Mouse (Mus musculus): ENCODE results near the gene Slc7a7. TPM values are rescaled to one million over a fixed set of nuclear protein-coding genes. Genes with fewer than 3 reads are reported as not detected.

The Slc7a7 gene
- total RNA-seq (2021), result 1 to 10 TPM; 2.1 to 2.2 TPM

DNA sequence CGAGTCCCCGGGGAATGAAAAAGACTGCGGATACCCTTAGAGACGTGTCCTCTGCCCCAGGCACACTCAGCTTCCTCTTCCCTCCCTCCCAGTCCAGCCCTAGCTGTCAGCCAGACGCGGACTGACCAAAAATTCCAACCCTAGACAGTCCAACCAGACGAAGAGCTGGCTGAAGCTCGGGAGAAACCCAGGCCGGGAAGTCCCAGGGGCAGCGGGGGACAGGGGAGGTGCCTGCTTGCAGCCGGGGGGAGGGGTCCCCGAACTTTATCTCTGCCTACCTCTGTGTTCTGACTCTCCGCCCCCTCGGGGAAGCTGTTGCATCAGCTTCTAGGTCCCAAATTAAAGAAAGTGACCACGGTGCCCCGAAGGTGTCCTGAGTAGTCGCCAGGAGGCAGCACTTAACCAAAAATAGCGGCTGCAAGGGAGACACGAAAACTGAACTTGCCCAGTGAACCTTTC is at the start of gene Slc7a7:
Slc7a7 (minus strand) TSS at position 158 of the 459 bp plus-strand sequence.
- intact Hi-C loops (cut with DNase I), result loop anchor here (5.0 kb wide), 1 partner anchor 525 kb away; no protein-coding TSS in a partner anchor
- no peak for DNase-seq (ENCODE audit: extremely low spot score in 1 of 2, low spot score in 2 of 2)

DNA sequence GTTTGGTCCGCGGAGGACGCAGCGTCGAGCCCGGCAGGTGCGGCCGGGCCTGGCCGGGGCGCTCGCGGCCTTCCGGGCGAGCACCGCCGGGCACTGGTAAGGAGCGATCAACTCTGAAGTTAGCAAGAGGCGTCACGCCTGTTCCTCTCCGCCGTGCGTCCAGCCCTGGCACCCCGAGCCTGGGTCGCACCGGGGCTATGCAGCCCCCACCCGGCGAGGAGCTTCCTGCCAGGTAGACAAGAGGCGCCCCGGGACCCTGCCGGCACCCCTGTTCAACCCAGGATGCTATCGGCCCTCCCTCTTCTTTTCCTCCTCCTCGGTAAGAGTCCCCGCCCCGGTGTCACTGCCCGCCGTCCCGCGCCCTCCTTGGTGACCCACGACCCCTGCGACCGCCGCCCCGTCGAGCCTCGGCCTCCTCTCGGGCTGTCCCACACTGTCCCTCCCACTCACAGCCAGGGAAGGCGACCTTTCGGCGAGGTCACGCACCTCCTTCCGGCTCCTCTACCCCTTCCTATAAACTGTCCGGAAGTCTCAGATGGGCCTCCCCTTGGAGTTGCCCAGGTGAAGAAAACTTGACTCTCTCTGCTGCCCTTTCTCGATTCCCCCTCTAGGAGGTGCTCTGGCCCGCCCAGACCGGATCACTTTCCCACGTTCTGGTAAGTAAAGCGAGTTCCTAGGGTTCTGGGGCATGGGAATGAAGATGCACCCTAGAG is 46.9 kb upstream of the Slc7a7 start:
- DNase-seq (ENCODE audit: extremely low spot score in 1 of 2, low spot score in 2 of 2), result peak in 1 of 2 experiments; percentile 74
- intact Hi-C loops (cut with DNase I), result no loop called here

DNA sequence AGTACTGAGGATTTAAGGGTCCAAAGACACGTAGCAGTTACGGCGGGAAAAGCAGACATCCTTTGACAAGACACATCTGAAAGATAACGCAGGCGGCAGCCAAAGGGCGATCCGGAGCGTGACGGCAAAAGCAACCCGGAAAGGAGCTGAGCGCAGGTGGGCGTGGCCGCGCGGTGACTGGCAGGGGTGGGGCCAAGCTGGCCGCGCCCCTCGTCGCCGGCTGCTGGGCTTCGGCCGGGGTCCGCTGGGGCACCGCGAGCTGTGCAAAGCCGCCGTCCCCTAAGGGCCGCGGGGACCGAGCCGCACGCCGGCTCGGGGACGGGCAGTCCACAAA is 46.3 kb upstream of the Slc7a7 start, which contains the start of gene Lrp10:
Lrp10 (plus strand) TSS at position 179 of the 334 bp plus-strand sequence.
- DNase-seq (ENCODE audit: extremely low spot score in 1 of 2, low spot score in 2 of 2), result peak; percentile 79 to 92
- intact Hi-C loops (cut with DNase I), result no loop called here

DNA sequence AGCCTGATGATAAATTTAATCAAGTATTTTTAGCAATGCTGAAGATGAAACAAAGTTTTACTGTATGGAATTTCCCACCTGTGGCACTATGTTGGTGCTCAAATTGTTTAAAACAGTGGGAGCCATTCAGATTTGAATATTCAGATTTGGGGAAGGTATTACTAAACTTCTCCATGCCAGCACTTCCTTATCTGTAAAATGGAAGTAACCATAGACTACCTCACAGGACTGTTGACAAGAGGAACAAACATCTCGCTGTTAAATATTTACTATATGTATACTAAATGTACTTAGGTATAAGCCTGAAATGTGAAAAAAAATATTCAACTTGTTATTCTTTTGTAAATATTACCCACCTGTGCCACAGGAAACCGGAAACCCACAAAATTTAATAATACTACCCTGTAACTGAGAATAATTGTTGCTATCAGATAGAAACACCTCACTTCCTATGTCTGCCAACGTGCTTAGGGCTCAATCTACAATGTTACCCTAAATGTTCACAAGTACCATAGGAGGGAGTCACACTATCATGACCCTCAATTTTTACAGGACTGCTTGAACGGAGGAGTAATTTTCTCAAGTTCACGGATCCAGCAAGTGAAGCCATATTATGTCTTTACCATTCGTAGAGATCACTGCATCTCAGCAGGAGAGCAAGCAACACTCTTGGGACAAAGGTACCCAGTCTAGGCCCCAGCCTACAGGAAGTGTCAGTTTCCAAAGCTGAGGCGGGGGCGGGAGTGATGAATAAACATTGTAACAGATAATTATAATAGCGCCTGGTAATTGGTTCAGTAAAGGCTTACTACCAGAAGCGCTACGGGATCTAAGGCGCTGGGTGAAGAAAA is 45.8 kb upstream of the Slc7a7 start:
- no peak for DNase-seq (ENCODE audit: extremely low spot score in 1 of 2, low spot score in 2 of 2)
- intact Hi-C loops (cut with DNase I), result no loop called here

DNA sequence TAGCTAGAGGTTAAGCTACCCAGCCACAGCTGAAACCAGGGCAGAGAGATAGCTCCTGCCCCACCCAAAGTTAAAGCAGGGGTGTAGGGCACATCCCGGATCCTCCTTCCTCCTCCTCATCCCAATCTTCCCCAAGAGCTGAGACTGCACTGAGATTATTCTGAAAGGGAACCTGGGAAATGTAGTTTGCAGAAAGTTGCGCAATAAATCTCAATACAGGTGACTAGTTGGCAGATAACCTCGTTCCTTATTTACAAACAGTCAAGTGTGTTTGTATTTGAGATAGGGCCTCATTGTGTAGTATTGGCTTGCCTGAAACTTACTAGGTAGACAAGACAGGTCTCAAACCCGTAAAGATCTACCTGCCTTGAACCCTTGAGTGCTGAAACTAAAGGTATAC is 44.6 kb upstream of the Slc7a7 start:
- no peak for DNase-seq (ENCODE audit: extremely low spot score in 1 of 2, low spot score in 2 of 2)
- intact Hi-C loops (cut with DNase I), result no loop called here

DNA sequence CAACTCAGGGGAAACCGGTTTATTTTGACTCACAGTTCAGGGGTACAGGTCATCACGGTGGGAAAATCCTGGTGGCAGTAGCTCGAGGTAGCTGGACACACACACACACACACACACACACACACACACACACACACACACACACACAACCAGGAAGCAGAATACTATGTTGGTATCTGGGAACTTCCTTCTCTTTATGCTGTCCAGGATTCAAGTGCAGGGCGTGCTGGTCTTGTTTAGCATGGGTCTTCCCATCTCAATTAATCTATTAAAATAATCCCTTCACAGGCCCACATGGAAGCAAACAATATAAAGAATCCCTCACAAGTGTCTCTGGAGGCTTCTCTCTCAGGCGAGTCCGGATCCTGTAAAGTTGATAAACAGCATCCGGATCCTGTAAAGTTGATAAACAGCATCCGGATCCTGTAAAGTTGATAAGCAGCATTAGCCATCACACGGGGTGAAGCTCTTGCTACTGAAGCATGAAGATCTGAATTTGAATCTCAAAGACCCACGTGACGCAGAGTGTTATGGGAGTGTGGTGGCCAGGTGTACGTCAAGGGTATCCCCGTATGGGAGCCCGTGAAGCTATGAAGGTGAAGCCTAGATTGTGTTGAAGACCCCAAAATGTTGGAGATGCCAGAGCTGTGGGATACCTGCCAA is 40.5 kb upstream of the Slc7a7 start:
- no peak for DNase-seq (ENCODE audit: extremely low spot score in 1 of 2, low spot score in 2 of 2)
- intact Hi-C loops (cut with DNase I), result no loop called here

DNA sequence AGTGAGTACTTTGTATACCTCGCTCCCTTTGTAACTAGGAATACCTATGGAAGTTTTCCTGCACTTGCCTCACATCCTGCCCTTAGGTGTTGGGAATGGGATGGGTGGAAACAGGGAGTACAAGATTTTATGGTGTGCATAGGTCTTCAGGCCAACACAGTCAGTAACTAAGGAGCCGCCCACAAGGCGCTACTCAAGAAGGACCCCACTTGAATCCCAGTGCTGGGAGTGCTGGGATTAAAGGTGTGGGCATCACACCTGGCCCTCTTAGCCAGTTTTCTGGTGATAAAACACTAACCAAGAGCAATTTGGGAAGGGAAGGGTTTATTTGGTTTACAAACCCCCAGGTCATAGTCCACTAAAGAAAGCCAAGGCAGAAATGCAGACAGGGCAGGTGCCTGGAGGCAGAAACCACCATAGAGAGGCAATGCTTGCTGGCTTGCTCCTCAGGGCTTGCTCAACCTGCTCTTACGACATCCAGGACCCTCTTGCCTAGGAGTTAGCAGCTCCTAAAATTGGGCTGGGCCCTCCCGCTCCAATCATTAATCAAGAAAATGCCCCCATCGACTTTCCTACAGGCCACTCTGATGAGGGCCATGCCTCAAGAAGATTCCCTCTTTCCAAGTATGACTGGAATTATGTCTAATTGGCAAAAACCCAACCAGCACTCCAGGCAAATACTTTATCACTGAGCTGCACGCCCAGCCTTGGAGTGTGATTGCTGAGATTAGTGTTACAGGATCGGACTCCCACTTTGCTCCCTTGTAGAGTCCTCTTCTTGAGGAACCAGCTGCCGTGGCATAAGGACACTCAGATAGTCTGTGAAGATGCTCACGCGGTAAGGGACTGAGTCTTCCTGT is 37.3 kb upstream of the Slc7a7 start:
- intact Hi-C loops (cut with DNase I), result no loop called here
- no peak for DNase-seq (ENCODE audit: extremely low spot score in 1 of 2, low spot score in 2 of 2)

DNA sequence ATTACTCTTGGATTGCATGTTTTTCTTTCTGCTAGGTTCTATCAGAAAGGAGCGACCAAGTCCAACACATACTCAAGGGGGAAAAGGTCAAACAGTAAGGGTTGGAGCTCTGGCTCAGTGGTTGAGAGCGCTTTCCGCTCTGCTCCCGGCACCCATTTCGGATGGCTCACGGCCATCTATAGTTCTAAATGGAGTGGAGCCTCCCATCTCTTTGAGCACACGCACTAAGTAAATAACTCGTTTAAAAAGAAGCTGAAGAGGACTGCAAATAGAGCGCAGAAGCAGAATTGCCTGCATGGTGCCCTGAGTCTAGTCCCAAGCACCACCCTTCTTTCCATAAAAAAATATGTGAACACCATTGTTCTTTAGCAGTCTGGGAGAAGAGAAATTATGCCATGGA is 36.0 kb upstream of the Slc7a7 start:
- DNase-seq (ENCODE audit: extremely low spot score in 1 of 2, low spot score in 2 of 2), result no peak
- intact Hi-C loops (cut with DNase I), result no loop called here

DNA sequence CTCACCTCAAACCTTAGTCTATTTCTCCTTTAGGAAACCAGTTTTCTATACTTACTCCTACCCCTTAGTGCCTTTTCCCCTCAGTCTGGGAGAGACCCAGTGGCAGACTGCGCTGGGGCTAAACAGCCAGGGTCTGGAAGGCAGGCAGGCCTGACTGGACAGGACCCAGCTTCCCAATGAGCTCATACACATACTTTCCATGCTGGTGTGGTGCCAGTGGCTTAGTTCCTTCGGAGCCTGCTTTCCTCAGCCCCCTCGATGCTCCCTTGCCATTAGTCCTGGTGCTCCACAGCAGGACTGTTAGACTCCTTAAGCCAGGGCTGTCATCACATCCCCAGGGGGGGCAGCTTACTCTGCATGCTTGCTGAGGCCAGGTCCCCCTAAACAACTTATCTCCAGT is 27.9 kb upstream of the Slc7a7 start:
- peak in 1 of 2 experiments; percentile 39 for DNase-seq (ENCODE audit: extremely low spot score in 1 of 2, low spot score in 2 of 2)
- intact Hi-C loops (cut with DNase I), result loop anchor here (5.0 kb wide), 1 partner anchor 218 kb away; no protein-coding TSS in a partner anchor

DNA sequence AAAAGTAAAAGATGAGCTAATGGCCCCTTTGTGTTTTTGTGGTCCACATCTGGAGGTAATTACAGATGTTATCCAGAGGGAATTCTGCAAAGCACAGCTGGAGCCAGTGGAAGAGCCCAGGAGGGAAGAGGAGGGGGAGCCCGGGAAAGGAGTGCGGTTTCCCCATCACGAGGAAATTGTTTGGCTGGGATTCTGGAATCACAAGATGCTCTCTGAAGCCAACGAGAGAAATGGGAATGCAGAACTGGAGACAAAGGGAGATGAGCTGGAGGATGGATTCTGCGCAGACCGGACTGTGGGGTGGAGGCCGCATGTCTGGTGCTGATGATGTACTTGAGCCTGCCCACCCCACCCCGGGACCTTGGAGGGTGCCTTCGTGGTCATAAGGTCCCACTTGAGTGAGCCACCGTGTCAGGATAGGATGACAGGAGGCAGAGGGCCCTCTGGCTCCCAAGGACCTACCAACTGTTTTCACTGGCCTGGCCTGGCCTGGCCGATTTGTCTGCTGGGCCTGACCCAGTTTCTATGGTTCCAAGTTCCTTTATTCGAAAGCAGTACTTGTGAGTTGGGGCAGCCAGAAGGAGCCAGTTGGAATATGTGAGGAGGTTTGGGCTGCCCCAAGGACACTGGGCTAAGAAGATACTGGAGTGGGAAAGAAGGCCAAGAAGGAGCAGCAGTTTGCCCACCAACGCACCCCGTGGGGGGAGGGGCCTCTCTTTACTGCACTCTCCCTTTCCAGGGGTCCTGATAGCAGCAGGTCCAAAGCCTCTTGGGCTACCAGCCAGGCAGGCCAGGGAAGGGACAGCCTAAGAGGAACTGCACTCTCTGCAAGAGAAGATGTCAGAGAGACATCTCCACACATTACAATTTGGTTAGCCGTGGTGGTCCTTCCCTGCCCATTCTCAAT is 26.4 kb upstream of the Slc7a7 start:
- peak in 1 of 2 experiments; percentile 57 for DNase-seq (ENCODE audit: extremely low spot score in 1 of 2, low spot score in 2 of 2)
- intact Hi-C loops (cut with DNase I), result no loop called here

DNA sequence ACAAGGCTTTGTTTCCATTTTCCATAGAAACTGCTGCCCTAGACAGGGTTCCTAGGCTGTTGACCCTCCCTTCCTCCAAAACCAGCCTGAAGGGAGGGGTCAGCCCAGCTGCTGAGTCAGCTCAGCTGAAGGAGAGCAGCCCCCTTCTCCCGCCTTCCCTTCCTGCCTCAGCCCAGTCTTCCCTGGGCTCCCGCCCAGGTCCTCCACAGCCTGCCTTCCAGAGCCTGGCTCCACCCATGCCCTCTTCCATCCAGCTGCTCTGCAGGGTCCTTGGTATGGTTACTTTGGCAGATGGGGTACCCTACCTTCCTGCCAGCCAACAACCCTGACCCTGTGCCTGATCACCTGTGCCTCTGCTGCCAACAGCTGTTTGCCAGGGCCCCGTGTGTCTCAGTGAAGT is 25.6 kb upstream of the Slc7a7 start:
- DNase-seq (ENCODE audit: extremely low spot score in 1 of 2, low spot score in 2 of 2), result peak in 1 of 2 experiments; percentile 77
- intact Hi-C loops (cut with DNase I), result no loop called here

DNA sequence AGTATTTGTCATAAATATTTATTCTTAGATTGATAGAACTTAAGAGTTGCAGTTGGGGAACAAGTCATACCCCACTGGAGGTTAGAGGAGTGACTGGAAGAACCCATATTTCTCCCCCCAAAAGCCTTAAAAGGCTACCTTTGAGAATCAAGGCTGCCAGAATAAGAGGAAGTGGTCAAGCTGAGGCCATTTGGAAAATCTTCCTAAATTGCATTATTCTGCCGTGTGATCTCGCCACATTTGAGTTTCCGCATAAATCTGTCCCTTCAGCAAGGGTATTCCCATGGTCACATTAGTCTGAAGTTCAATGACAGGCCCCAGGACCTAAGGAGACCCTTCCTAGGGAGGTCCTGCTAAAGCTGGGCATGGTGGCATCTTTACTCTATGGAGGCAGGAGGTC is 25.0 kb upstream of the Slc7a7 start:
- no peak for DNase-seq (ENCODE audit: extremely low spot score in 1 of 2, low spot score in 2 of 2)
- intact Hi-C loops (cut with DNase I), result no loop called here

DNA sequence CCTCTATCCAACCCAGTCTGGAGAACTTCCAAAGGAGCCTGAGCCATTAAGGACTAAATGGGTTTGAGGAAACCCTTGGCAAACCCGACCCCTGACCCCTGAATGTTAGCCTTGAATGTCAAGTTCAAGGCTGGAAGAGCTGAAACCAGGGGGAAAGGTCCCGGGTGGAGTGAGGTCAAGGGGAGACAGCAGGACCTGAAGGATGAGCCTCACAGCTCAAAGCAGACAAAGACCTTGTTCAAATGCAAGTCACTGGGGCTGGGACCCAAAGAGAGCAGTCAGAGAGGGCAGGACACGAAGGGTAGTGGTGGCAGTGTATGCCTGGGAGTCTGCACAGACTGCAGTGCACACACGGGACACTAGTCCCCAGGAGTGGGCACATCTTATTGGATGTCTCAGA is 23.8 kb upstream of the Slc7a7 start:
- intact Hi-C loops (cut with DNase I), result no loop called here
- no peak for DNase-seq (ENCODE audit: extremely low spot score in 1 of 2, low spot score in 2 of 2)

DNA sequence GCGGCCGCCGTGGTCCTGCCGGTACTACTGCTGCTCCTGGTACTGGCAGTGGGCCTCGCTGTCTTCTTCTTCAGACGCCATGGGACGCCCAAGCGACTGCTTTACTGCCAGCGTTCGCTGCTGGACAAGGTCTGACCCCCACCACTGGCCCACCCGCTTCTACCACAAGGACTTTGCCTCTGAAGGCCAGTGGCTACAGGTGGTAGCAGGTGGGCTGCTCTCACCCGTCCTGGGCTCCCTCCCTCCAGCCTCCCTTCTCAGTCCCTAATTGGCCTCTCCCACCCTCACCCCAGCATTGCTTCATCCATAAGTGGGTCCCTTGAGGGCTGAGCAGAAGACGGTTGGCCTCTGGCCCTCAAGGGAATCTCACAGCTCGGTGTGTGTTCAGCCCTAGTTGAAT is 23.0 kb upstream of the Slc7a7 start:
- intact Hi-C loops (cut with DNase I), result no loop called here
- DNase-seq (ENCODE audit: extremely low spot score in 1 of 2, low spot score in 2 of 2), result no peak

DNA sequence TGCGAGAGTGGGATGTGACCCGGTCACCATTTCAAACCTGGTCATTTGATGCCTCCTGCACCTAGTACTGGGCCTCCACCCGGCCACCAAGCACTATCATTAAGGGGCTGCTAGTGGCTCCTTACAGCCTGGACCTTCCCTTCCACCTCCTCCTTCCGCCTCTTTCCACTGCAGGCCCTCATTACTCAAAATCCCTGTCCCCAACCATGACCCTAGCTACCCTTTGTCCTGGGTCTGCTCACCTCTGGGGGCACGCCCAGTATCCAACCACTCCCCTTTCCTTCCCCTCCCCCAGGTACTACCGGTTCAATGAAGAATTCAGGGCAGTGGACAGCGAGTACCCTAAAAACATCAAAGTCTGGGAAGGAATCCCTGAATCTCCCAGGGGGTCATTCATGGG is 22.0 kb upstream of the Slc7a7 start:
- intact Hi-C loops (cut with DNase I), result no loop called here

DNA sequence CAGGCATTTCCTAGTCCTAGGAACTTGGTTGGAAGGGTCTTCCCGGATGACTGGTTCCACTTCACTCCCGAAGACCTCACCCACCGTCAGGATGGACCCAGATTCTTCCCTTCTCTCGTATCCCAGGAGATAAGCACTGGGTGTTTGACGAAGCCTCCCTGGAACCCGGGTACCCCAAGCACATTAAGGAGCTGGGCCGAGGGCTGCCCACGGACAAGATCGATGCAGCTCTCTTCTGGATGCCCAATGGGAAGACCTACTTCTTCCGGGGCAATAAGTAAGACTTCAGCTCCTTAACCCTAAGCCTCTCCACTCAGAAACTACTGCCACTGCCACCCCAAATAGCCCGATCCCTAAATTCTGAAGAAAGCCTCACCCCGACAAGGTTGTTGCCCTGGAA is 21.6 kb upstream of the Slc7a7 start:
- DNase-seq (ENCODE audit: extremely low spot score in 1 of 2, low spot score in 2 of 2), result no peak
- intact Hi-C loops (cut with DNase I), result no loop called here

More for the DNA sequence above, 22.0 kb upstream of the Slc7a7 start:
- no peak for DNase-seq (ENCODE audit: extremely low spot score in 1 of 2, low spot score in 2 of 2)

DNA sequence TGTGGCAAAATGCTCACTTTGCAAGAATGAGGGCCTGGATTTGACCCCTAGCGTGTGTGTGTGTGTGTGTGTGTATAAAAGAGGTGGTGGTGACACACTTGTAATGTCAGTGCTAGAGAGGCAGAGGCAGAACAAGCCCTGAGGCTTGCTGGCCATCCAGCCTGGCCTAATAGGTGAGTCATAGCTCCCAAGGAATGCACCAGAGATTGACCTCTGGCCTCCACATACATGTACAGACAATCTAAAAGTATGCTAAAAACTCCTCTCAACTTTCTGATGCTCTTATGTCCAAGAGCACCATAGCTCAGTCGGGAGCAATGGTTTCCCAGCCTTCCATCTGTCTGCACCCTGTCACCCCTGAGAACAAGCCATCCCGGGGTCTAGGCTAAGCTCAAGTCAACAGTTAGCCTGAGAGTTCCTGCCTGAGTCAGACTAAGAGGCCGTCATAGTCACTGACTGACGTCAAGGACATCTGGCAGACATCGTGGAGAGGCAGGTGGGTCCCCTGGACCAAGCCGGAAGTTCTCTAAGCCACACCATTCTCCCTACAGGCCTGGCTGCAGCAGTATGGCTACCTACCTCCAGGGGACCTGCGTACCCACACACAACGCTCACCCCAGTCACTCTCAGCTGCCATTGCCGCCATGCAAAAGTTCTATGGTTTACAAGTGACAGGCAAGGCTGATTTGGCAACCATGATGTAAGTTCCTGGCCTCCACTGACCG is 17.8 kb upstream of the Slc7a7 start:
- intact Hi-C loops (cut with DNase I), result no loop called here
- no peak for DNase-seq (ENCODE audit: extremely low spot score in 1 of 2, low spot score in 2 of 2)

Measured in left cerebral cortex, postnatal 10 days (tissue).